Mouse (Mus musculus): ENCODE measurements around the gene Ryr2.
"Not testable (repeated sequence)": the region's sequence is repeated elsewhere in the genome, so short reads cannot be mapped to it uniquely, and the experiment has no call there.

Gene Ryr2

DNA sequence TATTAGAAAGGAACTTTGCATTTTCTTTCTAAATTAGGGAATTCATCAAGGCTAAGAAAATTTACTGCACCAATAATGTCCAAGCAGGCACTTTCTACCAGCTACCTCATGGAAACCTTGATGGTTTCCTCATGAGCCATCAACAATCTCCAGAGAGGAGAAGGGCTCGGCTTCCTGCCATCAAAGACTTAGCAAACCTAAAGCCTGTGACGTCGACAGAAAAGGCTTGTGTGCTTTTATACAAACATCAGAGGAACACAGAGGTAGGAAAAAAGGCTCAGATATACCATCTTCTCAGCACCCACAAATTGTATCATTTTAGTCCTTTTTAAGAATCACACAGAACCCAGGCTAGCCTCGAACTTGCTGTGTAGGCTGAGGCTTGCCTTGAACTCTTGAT is 148.5 kb downstream of the Ryr2 start:
- DNase-seq (ENCODE audit: low read depth in 1 of 2, low spot score in 2 of 2) = no peak

DNA sequence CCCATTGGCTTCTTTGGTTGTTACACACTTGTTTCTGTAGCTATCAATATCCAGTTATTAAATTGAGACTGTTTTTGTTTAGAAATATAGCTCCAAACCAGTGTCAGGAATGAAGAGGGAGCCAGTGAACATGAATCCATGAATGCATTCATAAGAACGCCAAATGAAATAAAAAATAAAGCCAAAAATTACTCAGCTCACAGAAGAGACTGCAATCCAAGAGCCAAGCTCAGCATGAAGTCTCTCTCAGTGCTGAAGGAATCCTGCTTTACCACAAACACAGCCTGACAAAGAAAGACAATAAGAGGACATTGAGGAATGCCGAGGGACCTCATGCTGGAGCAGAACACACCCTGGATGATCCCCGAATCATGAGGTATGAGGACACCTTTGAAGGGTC is 154.8 kb downstream of the Ryr2 start:
- no peak for DNase-seq (ENCODE audit: low read depth in 1 of 2, low spot score in 2 of 2)

DNA sequence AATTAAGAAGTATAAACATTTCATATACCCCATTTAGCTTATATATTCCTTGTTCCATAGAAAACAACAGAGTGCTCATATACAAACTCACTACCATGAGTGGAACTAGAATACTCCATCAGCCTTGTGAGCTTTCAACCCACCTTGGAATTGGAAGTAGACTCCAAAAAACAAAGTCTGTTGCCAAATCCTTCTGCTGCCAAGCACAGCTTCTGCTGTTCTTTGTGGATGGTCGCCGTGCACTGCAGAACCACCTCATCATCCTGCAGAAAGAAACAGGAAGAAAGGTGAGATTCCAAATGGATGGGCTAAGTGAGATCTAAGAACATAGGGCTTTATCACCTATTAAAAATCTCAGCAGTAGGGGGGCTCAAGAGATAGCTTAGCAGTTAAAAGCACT is 161.0 kb downstream of the Ryr2 start:
- DNase-seq (ENCODE audit: low read depth in 1 of 2, low spot score in 2 of 2) = no peak

DNA sequence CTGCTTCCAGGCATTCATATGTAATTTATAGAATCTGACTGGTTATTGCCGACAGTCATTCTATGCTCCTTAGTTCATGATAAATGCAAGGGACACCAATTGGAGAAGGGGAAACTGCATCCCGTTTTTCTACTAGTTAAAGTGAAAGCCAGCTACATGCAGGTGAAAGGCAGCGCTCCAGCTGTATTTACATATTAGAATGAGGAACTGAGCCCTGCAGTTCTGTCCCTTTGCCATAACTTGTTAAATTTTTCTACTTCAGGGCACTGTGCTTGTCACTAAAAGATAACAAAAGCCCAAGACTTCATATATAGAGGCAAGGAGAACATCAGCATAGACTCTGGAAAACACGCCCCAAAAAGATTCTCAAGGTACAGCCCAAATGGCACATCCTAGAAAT is 165.0 kb downstream of the Ryr2 start:
- no peak for DNase-seq (ENCODE audit: low read depth in 1 of 2, low spot score in 2 of 2)

DNA sequence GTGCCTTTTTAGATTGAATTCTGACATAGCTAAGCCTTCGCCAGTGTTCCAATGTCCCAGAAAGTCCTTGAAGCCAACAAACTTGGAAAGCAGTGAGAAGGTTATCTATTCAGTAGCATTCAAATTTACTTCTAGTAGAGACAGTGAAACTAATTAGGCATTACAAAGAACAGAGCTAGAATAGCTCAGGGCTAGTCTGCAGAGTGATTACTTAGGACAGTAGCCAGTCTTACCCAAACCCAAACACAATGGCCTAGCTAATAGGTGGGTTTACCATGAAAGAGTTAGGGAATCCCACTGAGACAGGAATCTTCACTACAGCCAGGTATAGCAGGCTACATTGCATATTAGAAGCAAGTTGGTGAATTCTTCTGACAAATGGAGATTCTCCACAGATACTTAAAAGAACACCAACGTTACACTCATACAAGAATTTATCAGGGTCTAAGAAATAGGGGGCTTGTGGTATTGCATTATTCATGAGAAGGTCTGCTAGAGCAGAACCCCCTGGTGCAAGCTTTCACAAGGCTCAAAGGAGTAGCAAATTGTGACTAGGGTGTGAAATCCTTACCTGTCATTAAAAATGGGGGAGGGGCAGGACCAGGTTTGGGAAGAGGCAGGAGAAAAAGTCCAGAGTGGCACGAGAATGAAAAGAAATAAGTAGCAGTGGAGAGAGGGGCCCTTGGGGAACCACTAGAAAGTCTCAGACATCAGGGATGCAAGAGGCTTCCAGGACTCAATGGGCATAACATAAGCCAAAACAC is 172.3 kb downstream of the Ryr2 start:
- DNase-seq (ENCODE audit: low read depth in 1 of 2, low spot score in 2 of 2) = not testable (repeated sequence)

DNA sequence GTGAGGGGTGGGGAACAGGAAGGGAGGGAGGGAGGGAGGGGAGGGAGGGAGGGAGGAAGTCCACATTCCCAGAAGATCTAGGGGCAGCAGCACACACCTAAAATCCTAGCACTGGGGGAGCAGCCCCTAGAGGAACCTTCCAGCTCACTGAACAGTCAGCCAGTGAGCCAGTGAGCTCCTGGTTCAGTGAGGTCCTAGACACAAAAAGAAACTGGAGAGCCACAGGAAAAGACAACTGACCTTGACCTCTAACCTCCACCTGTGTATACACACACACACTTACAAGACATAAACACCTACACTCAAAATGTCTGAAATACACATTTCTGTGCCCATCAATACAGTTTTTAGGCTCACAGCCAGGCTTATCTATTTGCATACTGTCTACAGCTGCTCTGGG is 173.4 kb downstream of the Ryr2 start:
- DNase-seq (ENCODE audit: low read depth in 1 of 2, low spot score in 2 of 2) = no peak

DNA sequence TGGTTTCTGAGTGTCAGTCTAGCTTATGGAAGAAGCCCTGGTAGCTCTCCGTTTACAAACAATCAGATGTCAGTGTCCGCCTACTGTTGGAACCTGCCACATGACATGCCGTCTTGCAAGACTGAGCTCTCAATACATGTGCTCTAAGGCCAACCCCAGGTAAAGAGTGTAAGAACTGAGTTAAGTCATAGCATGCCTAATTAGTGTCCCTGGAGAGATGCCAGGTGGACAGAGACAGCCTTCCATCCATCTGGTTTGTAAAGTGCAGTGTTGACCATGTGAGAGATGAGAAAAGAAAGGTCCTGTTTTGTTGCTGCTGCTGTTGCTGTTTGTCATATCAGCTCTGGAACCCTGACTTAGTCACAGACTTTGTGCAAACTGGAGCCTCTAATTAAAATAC is 178.0 kb downstream of the Ryr2 start:
- DNase-seq (ENCODE audit: low read depth in 1 of 2, low spot score in 2 of 2) = no peak

DNA sequence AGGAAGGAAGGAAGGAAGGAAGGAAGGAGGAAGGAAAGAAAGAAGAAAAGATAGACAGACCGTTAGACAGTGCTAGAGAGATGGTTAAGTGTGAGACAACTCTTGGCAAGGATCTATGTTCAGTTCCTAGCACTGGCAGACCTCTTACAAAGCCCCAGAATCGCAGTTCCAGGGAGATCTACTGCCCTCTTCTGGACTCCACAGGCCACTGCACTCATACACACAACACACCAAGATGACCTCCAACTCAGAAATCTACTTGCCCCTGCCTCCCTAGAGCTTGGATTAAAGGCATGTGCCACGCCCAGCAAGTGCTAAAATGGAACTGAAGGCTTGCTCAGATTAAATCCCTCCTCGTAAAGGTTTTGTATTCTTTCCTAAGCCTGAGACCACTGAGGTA is 179.0 kb downstream of the Ryr2 start:
- DNase-seq (ENCODE audit: low read depth in 1 of 2, low spot score in 2 of 2) = no peak

DNA sequence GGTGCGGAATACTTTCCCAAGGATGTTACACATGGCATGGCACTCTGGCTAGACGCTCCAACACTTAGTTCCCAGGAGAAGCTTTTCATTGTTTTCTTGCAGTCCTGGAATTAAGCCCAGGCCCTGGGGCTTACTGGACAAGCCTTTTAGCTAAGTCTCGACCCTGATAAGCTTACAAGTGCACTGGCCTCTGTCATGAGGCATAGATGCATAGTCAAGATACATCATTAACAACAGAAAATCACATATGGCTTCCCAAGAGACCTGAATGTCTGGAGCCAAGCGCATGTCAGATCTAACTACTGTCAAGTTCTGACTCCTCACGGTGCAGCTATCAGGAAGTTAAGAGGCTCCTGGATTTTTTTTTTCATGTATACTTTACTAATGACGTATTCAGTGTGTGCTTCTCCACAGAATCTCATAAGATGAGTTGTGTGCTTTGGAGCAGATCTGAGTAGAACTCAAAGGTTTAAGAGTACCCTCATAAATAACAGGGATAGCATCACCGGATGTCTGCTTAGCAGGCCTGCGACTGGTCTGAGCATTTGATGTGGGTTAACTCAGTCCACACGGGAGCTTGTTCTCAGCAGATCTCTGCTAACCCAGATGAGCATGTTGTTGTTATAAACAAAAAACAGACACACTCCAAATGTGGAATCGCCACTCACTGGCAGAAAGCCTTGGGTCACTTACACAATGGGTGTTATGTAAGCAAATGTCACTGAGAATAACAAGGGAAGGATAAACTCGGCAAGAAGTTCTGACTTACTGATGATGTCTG is 179.8 kb downstream of the Ryr2 start:
- no peak for DNase-seq (ENCODE audit: low read depth in 1 of 2, low spot score in 2 of 2)

DNA sequence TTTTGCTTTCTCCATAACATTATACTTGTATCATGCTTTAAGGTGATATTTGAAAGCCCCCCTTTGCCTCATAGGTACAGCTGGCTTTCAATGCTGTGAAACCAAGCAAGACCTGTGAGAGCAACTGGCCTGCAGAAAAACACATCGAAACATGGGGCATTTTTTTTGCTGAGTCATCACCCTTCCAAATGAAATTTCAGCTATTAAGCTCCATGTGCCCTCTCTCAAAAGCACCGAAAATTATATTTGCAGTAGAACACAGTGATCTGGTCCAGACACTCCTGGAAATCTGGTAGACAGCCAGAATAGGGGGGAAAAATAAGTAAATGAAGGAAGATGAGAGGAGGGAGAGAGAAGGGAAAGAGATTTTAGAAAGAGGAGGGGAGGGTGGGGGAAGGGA is 180.5 kb downstream of the Ryr2 start:
- DNase-seq (ENCODE audit: low read depth in 1 of 2, low spot score in 2 of 2) = no peak

DNA sequence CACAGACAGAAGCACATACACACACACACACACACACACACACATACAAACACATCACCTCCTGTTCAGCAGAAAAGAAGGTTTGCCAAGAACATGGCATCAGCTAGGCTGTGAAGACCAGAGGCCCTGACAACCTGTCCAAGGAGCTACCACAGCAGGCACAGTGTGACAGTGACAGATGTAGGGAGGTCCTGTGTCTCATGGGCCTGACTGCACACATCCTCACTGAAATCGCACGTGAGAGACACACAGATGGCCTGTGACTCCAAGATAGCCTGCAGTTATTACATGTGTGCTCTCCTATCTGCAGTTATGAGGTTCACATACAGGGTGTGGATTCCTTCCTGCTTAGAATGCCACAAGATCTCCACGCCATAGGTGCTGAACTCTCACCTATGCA is 182.0 kb downstream of the Ryr2 start:
- no peak for DNase-seq (ENCODE audit: low read depth in 1 of 2, low spot score in 2 of 2)

DNA sequence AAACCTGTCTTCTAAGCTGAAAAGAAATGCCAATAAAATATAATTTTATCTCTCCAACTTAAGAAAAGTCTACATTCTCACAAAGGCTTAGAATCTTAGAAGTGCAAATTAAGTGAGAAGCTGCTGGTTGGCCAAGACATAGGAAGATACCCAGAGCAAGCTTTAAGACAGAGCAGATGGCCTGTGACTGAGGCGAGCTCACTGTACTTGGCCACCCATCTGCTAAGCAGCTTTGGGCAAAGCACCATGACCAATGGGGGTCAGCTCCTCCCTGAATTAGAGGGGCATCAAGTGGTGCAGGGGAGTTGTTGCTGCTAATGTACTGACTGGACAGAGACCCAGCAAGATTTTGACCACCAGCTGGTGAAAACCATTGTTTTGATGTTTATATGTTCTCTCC is 186.2 kb downstream of the Ryr2 start:
- no peak for DNase-seq (ENCODE audit: low read depth in 1 of 2, low spot score in 2 of 2)

DNA sequence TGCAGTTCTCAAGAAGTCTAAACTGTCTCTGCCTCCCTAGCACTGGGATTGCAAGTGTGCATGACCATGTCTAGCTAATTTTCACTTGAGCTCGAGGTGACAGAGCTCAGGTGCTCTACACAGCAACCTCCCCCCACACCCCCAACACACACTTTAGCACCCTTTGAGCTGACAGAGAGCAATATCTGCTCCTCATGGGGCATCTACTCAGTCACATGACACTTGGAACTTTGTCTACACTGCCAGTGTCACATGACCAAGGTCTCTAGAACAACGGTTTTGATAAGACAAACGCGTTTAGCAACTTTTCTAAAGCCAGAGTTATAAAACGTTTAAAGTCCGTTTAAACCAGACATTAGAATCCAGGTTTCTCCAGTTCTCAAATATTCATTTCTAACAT is 187.3 kb downstream of the Ryr2 start:
- no peak for DNase-seq (ENCODE audit: low read depth in 1 of 2, low spot score in 2 of 2)

DNA sequence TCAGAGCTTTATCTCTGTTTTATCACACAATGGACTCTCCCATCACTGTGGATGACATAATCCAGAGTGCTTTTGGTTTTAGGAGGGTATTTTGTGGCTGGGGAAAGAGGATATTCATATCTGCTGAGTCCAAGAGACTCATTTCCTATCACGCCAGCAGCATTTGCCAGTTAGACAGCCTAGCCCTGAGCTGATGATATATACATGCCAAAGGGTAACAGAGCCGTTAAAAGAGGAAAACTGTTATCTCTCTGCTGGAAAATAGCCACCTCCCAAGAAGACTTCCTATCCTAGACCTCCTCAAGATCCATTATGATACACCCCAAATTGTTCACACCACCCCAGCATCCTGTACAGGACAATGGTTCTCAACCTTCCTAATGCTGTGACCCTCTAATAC is 191.1 kb downstream of the Ryr2 start:
- DNase-seq (ENCODE audit: low read depth in 1 of 2, low spot score in 2 of 2) = no peak

DNA sequence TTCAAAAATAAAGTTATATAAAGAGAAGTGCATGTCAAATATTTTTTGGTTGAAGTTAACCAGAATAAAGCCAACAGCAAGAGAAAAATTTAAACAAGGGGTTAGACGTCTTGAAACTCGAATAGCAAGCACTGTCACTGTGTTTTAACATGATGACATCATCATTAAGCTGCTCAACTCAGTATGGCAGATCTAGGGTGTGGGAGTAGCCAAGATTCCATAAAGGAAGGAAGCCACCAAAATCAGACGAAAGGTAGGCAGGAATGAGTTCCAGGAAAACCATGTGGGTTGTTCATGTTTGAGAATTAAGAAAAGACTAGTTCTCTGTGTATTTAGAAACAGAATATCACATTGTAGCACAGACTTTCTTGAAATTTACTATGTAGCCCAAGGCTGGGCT is 192.1 kb downstream of the Ryr2 start:
- no peak for DNase-seq (ENCODE audit: low read depth in 1 of 2, low spot score in 2 of 2)

DNA sequence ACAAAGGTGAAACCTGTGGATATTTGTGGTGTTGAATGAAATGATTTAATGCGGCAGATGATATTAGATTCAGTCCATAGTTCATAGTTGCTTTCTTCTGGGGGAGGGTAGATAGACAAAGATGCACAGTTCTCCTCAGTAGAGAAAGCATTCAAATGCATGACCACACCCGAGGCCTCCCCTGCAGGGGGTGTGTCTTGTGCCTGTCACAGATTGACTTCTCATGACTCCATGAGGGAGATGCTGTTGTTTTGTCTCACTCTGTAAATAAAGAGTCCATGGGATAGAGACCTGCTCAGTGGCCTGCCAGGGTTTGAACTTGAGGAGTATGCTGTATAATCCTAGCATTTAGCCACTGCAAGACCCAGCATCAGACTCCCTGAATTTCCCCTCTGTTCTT is 194.5 kb downstream of the Ryr2 start:
- DNase-seq (ENCODE audit: low read depth in 1 of 2, low spot score in 2 of 2) = no peak

DNA sequence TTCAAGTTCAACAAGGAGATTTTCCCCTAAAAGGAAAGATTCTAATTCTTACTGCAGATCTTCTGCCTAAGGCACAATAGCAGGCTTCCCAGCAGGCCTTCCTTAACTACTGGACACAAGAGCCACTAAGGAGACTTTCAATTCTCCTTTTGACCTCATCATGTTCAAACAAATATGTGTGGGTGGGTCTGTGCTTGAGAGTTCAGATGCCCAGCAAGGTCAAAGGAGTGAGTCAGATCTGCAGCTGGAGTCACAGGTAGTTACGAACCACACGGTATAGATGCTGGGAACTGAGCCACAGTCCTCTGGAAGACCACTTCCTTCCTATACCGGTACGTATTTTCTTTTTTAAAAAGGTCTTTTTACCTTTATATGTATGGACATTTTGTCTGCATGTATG is 198.6 kb downstream of the Ryr2 start:
- no peak for DNase-seq (ENCODE audit: low read depth in 1 of 2, low spot score in 2 of 2)

DNA sequence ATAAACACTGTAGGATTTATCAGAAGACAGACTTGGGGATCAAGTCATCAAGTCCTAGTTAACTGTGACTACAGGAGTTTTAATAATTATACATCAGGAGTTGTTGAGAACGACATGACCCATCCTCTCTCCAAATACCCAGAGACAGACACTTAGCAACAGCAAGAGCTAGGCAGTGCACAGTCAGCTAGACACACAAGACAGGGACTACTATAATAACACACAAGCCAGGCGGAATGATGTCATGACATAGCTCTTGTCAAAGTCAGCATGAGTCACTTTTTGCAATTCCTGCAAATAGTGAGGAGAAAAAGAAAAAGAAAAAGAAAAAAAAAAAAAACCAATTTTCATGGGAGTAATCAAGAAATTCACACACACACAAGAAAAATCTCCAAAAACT is 201.6 kb downstream of the Ryr2 start:
- DNase-seq (ENCODE audit: low read depth in 1 of 2, low spot score in 2 of 2) = no peak

DNA sequence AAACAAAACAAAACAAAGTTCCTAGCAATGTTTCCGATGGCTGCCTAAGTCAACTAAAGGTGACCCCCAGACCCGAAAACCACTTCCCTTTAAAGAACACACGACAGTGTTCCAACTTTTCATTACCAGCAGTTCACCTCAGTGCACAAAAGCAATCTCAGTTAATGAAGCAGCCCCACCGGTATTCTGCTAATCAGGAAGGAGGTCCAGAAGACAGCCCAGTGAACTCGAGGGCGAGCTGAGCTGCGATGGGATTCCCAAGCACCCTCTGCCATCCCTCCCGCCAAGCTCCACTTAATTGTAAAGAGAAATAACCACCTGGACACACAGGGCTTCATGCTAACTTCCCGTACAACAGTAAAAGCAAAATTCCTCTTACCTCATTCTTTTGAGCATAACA is 203.5 kb downstream of the Ryr2 start:
- DNase-seq (ENCODE audit: low read depth in 1 of 2, low spot score in 2 of 2) = no peak

DNA sequence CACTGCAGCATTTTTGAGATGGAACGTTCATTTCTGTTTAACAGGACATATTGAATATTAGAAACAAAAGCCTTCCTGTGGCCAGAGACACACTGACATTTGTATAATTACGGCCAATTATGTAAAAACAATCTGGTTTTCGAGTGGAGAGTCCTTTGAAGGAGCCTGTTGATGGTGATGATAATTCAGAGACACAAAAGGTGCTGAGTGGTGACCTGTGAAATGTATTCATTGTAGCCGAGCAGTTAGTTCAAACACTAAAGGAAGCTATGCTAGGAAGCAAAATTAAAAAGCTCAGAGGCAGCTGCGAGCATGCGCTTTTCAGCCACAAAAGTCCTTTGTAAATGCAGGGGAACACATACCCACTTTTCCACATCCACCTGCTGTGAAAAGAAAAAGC is 203.9 kb downstream of the Ryr2 start:
- no peak for DNase-seq (ENCODE audit: low read depth in 1 of 2, low spot score in 2 of 2)

DNA sequence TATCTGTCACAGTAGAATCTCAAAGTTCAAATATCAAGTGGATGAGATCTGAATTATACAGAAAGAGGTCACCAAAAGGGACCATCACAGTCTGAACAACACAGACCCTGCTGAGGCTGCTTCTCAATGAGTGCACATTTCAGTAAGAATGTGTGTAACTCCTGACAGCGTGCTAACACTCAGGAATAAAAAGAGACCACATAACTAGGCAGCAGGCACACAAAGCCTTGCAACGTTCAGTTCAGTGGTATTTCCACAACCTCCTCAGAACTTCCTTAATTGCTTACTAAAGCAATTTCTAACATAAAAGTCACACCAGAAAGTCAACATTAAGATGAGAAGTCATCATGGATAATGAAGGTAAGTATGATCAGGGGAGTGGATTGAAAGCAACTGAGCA is 206.1 kb downstream of the Ryr2 start:
- no peak for DNase-seq (ENCODE audit: low read depth in 1 of 2, low spot score in 2 of 2)

DNA sequence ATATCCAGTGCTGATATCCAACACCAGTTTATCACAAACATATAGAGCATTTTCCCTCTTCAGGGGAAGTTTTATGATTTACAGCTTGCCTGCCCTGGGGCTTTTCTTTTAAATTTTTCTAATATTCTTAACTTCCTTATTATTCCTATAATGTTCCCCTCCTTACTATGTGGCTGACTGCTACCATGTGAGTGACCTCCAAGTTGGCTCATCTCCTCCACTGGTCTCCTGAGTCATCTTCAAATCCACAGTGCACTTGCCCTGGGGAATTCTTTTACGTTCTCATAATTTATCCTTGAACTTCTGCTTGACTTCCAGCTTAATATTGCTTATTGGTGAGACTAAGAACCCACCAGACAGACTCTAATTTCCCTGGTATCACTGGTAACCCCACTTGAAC is 211.1 kb downstream of the Ryr2 start:
- no peak for DNase-seq (ENCODE audit: low read depth in 1 of 2, low spot score in 2 of 2)

DNA sequence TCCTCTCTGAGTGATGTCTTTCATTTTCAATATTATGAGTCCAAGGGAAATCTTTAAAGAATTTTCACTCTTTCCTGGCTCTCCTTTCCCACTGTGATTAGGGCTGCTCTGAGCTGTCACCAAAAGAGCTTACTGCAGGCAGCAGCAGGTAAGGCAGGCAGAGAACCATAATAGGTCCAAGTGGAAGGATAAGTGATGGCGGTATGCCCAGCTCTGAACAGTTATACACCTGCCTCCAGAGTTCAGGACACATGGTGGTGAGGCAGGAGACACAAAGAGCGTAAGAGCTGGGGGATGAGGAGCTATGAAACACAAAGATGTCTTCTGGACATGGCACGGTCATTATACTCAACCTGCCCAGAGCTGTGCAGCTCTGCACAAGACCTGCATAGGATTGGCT is 215.0 kb downstream of the Ryr2 start:
- DNase-seq (ENCODE audit: low read depth in 1 of 2, low spot score in 2 of 2) = no peak
